Mouse (Mus musculus) retina, embryonic 14.5 days (tissue): Measurements from ENCODE around the gene Shank3.

ENCODE experiments used
- DNase-seq: peaks from one replicate; pipeline ENCODE4 v3.0.0-alpha.2; 2015; ENCODE audit warnings: low spot score

Shank3 gene

DNA sequence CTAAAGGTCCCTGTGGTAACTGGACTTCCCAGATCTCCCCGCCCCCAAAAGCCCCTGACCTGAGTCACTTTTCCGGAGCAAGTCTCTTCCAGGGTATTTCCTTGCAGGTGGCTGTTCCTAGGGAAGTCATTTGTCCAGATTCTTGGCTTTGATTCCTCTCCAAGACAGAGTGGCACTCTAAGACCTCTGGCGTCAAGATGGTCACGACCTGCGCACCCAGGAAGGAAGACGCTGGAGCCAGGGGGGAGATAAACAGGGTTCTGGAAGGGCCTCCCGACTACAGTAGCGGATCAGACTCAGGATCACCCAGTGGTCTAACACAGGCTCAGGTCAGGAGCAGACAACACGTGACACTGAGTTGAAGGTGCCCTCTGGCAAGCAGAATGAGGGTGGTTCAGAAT is 22.3 kb upstream of the Shank3 start, which contains the start of gene Arsa:
Gene Arsa (minus strand): TSS at position 335 of the 401 bp plus-strand sequence.
- no peak for DNase-seq

DNA sequence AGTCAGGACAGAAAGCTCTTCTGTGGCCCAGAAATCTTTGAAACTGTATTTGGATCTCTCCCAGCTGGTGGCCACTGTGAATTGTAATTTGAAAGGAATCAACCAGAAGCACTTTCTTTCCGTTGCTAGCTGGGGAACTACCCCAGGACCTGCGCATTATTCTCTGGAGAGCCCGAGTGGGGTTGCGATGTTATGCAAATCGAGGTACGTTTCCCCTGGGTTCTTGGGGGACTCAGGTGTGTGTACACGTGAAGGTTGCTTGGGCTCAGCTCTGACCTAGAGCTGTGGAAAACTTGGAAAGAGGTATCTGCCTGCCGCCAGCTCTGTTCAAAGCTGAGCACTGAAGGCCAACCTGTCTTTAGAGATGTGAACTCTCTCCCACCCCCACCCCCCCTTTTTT is 21.6 kb upstream of the Shank3 start:
- DNase-seq = no peak

DNA sequence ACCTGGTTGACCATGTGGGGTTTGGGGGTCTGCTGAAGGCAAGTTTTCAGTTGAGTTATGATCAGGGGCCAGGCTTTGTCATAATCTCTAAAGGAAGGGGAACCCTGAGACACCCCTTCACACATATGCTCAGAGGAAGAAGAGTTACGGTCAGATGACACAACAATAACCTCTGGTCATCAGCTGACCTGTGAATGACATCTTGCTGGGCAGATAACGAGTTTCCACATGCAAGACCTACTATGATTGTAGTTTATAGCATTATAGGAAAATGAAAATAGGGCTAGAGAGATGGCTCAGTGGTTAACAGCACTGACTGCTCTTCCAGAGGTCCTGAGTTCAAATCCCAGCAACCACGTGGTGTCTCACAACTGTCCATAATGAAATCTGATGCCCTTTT is 20.8 kb upstream of the Shank3 start:
- no peak for DNase-seq

DNA sequence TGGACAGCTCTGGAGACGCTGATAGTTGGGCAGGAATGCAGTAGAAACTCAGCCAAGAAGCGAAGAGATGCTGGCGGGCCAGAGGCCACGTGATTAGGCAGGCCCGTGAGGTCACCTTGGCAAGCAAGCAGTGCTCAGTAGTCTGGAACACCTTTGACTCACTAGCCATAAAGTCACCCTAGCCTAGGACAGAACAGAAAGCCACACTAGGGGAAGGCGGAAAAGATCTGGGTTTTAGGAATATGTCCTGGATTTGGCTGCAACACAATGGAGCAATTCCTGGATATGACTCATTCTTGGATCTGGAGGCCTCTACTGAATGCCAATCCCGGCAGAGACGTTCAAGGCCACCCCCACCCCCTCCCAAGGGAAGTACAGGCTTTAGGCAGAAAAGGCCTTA is 18.8 kb upstream of the Shank3 start:
- DNase-seq = no peak

DNA sequence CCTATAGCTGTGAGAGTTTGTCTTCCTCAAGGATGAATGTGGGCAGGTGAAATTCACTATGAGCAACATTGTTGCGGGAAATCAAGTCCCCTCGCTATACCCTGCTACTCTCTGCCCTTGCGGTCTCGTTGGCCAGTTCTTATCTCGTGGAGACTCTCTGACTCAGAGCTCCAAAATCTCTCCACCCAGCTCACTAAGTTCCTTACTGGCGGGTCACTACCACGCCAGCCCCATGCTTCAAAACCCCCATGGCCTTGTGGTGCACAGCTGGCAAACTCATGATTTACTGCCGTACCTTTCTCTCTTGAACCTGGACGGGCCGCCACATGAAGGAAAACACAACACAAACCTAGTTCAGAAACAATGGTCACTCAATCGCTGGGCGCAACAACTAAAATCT is 11.2 kb upstream of the Shank3 start:
- DNase-seq = no peak

DNA sequence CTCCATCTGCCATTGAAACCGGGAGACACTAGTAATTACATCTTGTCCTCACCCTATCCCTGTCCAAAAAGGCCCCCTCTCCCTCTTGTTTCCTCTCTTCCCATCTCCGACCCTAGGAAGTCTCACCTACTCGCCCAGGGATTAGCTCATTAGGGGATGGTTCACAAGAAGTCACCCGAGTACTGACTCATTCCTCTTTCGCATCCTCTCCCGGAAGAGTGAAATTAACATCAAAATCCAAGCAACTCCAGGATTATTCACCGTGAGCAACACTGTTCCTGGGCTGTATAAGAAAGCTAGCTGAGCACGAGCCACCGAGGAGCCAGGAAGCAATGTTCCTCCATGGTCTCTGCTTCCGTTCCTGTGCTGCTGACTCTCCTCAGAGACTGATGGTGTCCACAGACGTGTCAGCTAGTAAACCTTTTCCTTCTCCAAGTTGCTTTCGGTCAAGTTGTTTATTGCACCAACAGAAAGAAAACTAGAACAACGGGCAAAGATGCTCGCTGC is 10.8 kb upstream of the Shank3 start:
- DNase-seq = no peak

DNA sequence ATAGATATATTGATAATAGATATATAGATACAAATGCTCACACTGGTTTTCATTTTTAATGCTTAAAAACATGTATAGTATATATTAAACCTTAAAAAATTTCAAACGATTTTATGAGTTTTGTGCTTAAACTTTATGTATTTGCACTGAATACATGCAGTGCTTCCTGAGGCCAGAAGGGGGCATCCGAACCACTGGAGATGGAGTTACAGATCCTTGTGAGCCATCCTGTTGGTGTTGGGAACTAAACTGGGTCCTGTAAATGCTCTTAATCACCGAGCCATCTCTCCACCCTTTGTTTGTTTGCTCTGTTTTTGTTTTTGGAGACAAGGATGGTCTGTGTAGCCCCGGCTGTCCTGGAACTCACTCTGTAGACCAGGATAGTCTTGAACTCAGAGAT is 4.5 kb upstream of the Shank3 start:
- no peak for DNase-seq

DNA sequence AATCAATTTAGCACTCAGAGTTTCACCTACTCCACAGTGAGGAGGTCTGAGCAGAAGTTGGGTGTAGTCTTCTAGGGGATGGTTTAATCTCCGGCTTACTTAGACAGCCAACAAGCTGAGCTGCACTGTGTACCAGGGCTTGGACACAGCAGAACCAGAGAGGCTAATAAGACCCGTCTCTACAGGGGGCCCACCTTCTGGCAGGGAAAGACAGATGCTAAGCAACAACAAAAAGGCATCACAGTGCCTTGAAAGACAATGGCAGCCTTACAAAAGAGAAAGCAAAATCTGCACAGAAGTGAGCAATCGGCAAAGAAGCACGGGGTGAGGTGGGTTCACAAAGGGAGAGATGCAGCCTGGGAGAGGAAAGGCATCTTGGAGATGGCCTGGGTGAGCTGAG is 3.3 kb upstream of the Shank3 start:
- DNase-seq = no peak

DNA sequence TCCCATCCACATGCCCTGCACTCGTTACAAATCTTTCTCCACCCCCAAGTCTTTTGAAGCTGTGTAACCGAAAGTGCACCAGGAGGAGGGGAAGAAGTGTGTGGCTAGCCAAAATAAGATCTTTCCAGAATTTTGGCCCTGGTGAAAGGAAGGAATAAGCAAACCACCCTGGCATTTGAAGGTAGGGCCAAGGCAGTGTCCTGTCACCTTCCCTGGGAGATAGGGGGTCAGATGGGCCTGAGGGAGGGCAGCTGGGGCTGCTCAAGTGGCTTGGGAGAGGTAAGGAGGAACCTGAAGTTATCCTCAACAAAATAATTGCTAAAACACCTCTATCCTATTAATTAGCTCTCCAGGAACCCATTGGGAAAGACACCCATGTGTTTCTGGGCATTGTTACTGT is 2.6 kb upstream of the Shank3 start:
- DNase-seq = no peak

DNA sequence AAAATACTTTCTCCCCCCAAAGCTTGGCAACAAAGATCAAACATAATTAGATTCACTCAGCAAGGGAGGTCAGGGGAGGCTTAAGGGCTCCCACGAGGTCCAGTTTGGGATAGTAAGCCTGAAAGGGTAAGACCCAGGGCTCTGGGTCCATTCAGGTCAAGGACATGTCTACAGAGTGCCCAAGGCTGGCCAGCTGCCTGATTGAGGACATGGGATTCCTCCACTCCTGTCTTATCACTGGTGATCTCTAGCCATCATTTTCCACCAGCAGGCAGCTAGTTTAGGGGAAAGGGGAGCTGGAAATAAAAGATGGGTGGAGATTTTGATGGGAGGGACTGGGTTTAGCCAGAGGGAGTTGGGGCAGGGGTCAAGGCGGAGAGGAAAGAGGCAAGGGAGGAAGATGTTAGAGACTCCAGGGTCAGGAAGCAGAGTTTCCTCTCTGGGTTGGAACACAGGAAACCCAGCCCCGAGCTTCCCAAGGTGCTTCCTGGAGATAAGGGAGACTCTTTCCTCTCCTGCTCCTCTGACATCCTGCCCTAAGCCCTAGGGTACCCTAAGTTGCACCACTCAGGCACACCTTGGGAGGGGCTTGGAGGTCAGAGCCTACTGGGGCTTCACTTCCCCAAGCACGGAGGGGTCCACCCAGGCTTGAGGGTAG is 1.9 kb upstream of the Shank3 start:
- DNase-seq = no peak

DNA sequence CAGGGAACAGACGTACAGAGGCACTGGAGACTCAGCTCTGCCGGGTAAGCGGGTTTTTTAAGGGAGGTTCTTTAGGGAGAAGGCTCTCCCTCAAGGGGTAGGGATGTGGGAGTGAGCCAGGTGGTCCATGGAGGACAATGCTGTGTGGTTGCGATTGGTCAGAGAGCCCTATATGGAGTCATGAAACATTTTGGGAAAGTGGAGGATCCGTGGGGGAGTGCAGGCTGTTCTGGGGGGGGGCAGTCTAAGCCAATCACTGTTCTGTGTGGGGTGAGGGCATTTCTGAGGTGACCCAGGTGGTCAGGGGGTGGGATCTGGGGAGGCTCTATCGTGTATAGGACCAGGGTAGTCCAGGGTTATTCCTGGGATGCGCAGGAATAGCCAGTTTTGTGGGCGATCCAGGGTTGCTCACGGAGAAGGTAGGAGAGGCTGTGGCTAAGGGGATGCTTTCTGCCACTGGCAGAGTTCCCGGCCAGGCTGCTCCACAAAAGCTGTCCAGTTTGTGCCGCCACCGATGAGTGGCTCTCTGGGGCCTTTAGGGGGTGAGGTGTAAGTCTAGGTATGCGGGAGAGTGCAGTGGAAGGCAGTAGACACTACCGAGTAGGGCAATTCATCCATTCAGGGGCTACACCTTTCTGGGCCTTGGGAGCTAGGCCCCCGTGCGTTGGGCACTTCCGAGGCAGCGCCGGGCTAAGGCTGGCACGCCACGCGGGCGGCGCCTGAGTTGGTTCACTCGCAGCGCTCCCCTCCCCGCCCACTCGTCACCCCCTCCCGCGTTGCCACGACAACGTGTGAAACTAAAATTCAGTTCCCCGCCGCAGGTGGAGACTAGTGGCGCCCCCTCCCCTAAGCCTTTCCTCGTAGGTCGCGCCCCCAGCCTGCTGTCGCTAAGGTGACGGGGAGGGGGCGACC is 1.1 kb upstream of the Shank3 start:
- DNase-seq = peak; percentile 54

DNA sequence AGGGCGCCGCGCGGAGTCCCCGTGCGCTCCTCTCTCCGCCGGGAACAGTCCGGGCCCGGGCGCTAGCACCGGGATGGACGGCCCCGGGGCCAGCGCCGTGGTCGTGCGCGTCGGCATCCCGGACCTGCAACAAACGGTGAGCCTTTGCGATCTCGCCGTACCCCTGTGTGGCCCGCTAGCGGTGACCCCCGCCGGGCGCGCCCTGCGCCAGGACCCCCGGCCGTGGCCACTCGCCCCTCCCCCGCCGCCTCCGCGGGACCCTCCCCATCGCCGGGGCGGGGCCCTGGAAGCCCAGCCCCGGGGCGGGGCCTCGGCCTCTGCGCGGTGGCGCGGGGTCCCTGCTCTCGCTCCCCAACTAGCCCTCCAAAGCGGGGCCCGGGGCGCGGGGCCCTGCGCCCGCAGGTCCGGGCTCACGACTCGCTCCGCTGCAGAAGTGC is 379 bp downstream of the Shank3 start:
- DNase-seq = peak; percentile 83

DNA sequence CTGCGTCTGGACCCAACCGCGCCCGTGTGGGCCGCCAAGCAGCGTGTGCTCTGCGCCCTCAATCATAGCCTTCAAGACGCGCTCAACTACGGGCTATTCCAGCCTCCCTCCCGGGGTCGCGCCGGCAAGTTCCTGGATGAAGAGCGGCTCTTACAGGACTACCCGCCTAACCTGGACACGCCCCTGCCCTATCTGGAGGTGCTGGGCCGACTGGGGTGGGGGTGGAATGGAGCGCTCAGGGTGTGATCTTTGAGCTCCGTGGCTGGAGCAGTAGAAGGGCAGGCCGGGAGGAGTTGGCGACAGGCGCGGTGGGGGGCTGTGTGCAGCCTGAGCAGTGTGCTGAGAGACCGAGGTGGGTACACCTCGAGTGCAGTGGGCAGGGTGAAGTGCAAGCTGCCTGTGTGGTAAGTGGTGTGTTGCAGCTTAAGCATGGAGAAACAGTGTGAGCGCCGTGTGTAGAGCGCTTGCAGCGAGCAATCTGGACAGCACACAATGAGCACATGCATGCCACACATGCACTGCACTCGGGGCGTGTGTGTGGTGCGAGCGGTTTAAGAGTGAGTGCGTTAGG is 883 bp downstream of the Shank3 start:
- no peak for DNase-seq

DNA sequence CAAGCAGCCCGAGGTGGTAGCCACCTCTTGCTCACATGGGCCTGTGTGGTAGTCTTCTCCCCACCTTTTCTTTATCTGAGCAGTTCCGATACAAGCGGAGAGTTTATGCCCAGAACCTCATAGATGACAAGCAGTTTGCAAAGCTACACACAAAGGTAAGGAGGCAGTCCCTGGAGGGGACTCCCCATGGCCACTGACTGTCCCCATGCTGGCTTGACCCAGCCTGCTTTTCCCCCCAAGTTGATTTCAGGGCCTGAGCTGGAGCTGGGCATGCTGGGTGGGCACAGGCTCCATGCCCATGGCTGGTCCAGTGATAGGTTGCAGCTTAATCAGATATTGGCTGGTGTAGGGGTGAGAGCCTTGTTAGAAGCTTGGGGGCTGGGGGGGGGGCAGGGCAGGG is 1.9 kb downstream of the Shank3 start:
- DNase-seq = no peak

DNA sequence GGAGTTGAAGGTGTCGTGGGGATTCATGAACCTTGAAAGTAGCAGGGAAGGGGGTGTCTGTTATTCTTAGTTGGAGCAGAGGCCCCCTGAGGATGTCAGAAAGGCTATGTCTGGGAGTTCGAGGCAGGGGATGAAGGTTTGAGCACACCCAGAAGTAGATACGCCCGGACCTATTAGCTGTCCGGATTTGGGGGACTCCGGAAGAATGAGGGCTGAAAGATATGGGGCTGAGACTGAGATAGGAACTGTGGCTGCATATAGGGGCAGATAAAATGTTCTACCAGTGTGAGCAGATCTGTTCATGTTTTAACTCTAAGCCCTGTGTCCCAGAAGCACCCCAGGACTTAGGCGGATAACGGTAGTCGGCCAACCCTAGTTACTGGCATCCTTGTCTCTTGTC is 5.4 kb downstream of the Shank3 start:
- no peak for DNase-seq

DNA sequence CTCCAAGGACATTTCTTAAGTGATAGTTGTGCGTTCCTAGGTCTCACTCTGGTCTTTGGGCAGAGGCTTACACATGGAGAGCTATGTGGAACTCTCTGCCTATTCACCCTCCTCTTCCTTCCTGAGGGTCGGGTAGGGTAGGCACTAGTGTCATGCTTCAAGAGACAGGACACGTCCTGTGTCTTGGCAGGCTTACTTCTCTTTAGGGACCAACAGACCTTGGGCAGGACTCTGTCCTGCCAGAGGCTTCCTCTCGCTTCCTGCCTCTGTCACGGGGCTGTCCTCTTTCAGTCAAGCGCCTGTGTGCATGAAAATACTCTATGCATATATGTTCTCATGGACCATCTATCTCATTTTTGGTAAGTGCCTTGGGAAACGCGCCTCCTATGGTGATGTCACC is 8.3 kb downstream of the Shank3 start:
- no peak for DNase-seq

DNA sequence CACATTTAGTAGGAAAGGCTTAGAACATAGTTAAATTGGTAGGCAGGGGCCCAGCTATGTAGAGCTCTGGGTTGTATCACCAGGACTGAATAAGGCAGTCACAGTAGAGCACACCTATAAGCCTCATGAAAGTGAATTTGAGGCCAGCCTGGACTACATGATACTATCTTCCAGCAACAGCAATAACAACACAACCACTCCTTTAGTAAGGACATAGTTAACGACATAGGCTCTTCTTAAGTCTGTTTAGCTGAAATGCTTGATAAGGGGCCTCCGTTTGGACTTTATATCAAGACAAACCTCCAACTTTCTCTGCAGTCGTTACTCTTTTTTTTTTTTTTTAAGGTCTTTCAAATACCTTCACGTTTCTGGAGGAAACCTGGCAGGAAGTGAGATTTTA is 13.3 kb downstream of the Shank3 start:
- no peak for DNase-seq

DNA sequence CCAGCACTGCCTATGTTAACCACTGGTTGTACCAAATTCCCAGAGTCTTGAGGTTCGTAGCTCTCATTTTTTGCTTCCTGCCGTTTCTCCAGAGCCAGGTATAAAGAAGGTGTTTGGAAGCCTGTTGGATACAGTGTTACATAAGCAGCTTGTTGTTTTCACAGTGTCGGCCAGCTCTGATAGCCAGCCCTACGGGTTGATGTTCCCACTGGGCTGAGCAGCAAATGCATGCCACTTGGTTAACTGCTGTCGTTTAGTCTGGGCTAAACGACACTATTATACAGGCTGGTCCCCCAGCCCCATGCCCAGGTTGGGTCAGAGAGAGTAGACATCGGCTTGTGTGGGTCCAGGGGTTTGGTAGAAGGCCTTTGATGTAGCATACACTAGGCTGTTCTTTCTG is 22.5 kb downstream of the Shank3 start:
- no peak for DNase-seq

DNA sequence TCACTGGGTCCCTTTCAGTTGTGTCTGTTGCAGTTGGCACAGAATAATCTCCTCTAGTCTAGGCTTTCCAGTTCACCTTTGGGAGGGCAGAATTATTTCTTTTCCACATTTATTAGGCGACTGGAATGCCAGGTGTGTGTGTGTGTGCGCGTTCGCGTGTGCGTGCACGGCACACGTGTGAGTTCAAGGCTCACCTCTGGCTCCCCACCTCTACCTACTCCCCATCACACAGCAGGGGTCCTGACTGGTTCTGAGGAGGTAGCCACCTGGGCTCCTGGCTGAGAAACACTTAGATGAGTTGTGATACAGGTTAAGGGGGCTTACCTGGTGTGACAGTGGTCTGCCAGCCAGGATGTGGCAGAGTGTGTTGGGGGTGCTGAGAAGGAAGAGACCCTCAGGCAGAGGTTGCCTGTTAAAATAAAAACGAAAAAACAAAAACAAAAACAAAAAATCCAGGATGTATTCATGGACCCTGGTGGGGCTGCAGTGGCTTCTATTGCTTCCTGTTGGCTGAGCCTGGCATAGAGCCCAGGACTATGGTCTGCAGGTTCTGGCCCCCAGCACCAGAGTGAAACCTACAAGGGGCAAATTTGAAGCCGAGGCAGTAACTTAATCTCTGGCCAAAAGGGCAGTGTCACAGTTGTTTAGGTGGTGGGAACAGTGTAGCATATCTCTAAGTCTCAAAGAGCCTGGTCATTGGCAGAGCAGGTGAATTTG is 23.3 kb downstream of the Shank3 start:
- no peak for DNase-seq

DNA sequence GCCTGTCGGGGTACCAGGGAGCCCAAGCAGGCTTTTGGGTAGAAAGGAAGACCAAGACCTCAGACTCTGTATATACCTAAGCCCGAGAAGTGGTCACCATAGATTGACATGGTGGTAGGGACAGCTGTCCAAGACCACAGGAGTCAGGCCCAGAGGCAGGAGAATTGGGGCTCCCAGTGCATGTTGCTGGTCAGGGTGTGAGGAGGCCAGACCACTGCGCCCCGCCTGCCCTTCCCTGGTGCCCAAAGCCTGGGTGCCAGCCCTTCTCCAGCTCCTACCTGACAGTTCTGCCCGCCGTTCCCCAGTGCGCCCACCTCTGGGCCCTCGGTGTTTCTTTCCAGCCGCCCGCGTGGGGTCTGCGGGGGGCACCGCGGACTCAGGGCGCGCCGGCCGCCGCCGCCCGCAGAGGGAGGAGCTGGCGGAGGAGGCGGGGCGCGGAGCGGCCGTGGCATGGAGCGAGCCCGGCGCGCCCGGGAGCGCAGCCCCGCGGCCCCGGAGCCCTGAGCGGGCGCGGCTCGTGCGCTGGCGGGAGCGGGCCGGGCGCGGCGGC is 23.9 kb downstream of the Shank3 start:
- peak; percentile 43 for DNase-seq

DNA sequence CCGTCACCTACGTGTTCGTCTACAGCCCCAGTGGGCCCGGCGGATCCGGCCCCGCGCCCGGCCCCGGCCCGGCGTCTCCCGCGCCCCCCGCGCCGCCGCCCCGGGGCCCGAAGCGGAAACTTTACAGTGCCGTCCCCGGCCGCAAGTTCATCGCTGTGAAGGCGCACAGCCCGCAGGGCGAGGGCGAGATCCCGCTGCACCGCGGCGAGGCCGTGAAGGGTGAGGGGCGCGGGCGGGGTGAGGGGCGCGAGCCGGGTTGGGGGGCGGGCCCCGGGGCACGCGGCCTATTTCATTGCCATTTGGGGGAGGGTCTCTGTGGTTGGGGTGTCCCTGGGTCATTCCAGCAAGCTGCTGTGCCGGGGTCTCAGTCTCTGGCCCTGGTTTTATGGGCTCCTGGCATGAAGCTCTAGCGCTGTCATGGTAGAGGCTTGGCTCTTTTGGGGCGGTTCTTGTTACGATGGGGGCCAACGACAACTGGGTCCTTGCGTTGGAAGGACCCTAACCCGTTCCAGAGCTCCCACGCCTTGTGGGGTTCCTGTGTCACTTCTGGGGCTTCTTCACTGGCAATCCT is 24.7 kb downstream of the Shank3 start:
- DNase-seq = peak; percentile 22
